Mouse (Mus musculus): ENCODE data around the gene Slc25a19. TPM values are rescaled to one million over a fixed set of nuclear protein-coding genes. Genes with fewer than 3 reads are reported as not detected.

Slc25a19 gene
- polyA plus RNA-seq (2014; fragmentation: Illumina TruSeq; extraction: RNeasy Lipid Tissue Mini Kit (QIAGEN cat#74804); ENCODE audit: low read depth, low replicate concordance) = 53.1 TPM

GRCm38 (mm10) chr11:115627705-115628464 is at the start of gene Slc25a19:
TSS of gene Slc25a19 (minus strand) at chr11:115628295.

GRCm38 (mm10) chr11:115612410-115613137 is 15.5 kb downstream of the Slc25a19 start, which contains the start of gene Mif4gd:
TSS of gene Mif4gd (minus strand) at chr11:115612969.

GRCm38 (mm10) chr11:115603476-115604303 is 24.4 kb downstream of the Slc25a19 start, which contains the start of the genes Mrps7 and Gga3:
TSS of gene Mrps7 (plus strand) at chr11:115603925.
TSS of gene Gga3 (minus strand) at chr11:115604051.

Other genes with a start within 250 kb of the Slc25a19 start
- gene Cdr2l, start 246.4 kb downstream of the Slc25a19 start, polyA plus RNA-seq (2014; fragmentation: Illumina TruSeq; extraction: RNeasy Lipid Tissue Mini Kit (QIAGEN cat#74804); ENCODE audit: low read depth, low replicate concordance) = 3.8 TPM
- 115 TPM for gene Mrpl58, start 224.5 kb downstream of the Slc25a19 start, polyA plus RNA-seq (2014; fragmentation: Illumina TruSeq; extraction: RNeasy Lipid Tissue Mini Kit (QIAGEN cat#74804); ENCODE audit: low read depth, low replicate concordance)
- gene Atp5h, start 208.3 kb downstream of the Slc25a19 start, polyA plus RNA-seq (2014; fragmentation: Illumina TruSeq; extraction: RNeasy Lipid Tissue Mini Kit (QIAGEN cat#74804); ENCODE audit: low read depth, low replicate concordance) = 3,222 TPM
- gene Kctd2, start 208.2 kb downstream of the Slc25a19 start, polyA plus RNA-seq (2014; fragmentation: Illumina TruSeq; extraction: RNeasy Lipid Tissue Mini Kit (QIAGEN cat#74804); ENCODE audit: low read depth, low replicate concordance) = 34.3 TPM
- not detected for gene Trim80, start 187.8 kb downstream of the Slc25a19 start, polyA plus RNA-seq (2014; fragmentation: Illumina TruSeq; extraction: RNeasy Lipid Tissue Mini Kit (QIAGEN cat#74804); ENCODE audit: low read depth, low replicate concordance)
- gene Slc16a5, start 165.8 kb downstream of the Slc25a19 start, polyA plus RNA-seq (2014; fragmentation: Illumina TruSeq; extraction: RNeasy Lipid Tissue Mini Kit (QIAGEN cat#74804); ENCODE audit: low read depth, low replicate concordance) = not detected
- 2.1 TPM for gene Armc7, start 152.6 kb downstream of the Slc25a19 start, polyA plus RNA-seq (2014; fragmentation: Illumina TruSeq; extraction: RNeasy Lipid Tissue Mini Kit (QIAGEN cat#74804); ENCODE audit: low read depth, low replicate concordance)
- gene Nt5c, start 136.4 kb downstream of the Slc25a19 start, polyA plus RNA-seq (2014; fragmentation: Illumina TruSeq; extraction: RNeasy Lipid Tissue Mini Kit (QIAGEN cat#74804); ENCODE audit: low read depth, low replicate concordance) = 14.9 TPM
- 88.9 TPM for gene Jpt1, start 113.9 kb downstream of the Slc25a19 start, polyA plus RNA-seq (2014; fragmentation: Illumina TruSeq; extraction: RNeasy Lipid Tissue Mini Kit (QIAGEN cat#74804); ENCODE audit: low read depth, low replicate concordance)
- 255 TPM for gene Sumo2, start 92.0 kb downstream of the Slc25a19 start, polyA plus RNA-seq (2014; fragmentation: Illumina TruSeq; extraction: RNeasy Lipid Tissue Mini Kit (QIAGEN cat#74804); ENCODE audit: low read depth, low replicate concordance)
- 37.0 TPM for gene Nup85, start 63.9 kb downstream of the Slc25a19 start, polyA plus RNA-seq (2014; fragmentation: Illumina TruSeq; extraction: RNeasy Lipid Tissue Mini Kit (QIAGEN cat#74804); ENCODE audit: low read depth, low replicate concordance)
- gene Mrps7, start 24.4 kb downstream of the Slc25a19 start, polyA plus RNA-seq (2014; fragmentation: Illumina TruSeq; extraction: RNeasy Lipid Tissue Mini Kit (QIAGEN cat#74804); ENCODE audit: low read depth, low replicate concordance) = 79.9 TPM
- gene Gga3, start 24.2 kb downstream of the Slc25a19 start, polyA plus RNA-seq (2014; fragmentation: Illumina TruSeq; extraction: RNeasy Lipid Tissue Mini Kit (QIAGEN cat#74804); ENCODE audit: low read depth, low replicate concordance) = 13.7 TPM
- 62.3 TPM for gene Mif4gd, start 15.3 kb downstream of the Slc25a19 start, polyA plus RNA-seq (2014; fragmentation: Illumina TruSeq; extraction: RNeasy Lipid Tissue Mini Kit (QIAGEN cat#74804); ENCODE audit: low read depth, low replicate concordance)
- 83.0 TPM for gene Grb2, start 80.3 kb upstream of the Slc25a19 start, polyA plus RNA-seq (2014; fragmentation: Illumina TruSeq; extraction: RNeasy Lipid Tissue Mini Kit (QIAGEN cat#74804); ENCODE audit: low read depth, low replicate concordance)
- gene Tmem94, start 137.1 kb upstream of the Slc25a19 start, polyA plus RNA-seq (2014; fragmentation: Illumina TruSeq; extraction: RNeasy Lipid Tissue Mini Kit (QIAGEN cat#74804); ENCODE audit: low read depth, low replicate concordance) = 74.3 TPM
- gene Caskin2, start 185.3 kb upstream of the Slc25a19 start, polyA plus RNA-seq (2014; fragmentation: Illumina TruSeq; extraction: RNeasy Lipid Tissue Mini Kit (QIAGEN cat#74804); ENCODE audit: low read depth, low replicate concordance) = 33.6 TPM
- gene Tsen54, start 186.4 kb upstream of the Slc25a19 start, polyA plus RNA-seq (2014; fragmentation: Illumina TruSeq; extraction: RNeasy Lipid Tissue Mini Kit (QIAGEN cat#74804); ENCODE audit: low read depth, low replicate concordance) = 11.2 TPM
- gene Llgl2, start 195.8 kb upstream of the Slc25a19 start, polyA plus RNA-seq (2014; fragmentation: Illumina TruSeq; extraction: RNeasy Lipid Tissue Mini Kit (QIAGEN cat#74804); ENCODE audit: low read depth, low replicate concordance) = 11.7 TPM
- 0.42 TPM for gene Myo15b, start 230.1 kb upstream of the Slc25a19 start, polyA plus RNA-seq (2014; fragmentation: Illumina TruSeq; extraction: RNeasy Lipid Tissue Mini Kit (QIAGEN cat#74804); ENCODE audit: low read depth, low replicate concordance)